Mouse (Mus musculus) lung, embryonic 14.5 days (tissue): Measurements from ENCODE around the gene Gm7247. TPM values are rescaled to one million over a fixed set of nuclear protein-coding genes. Genes with fewer than 3 reads are reported as not detected.
"Not testable (repeated sequence)": the region's sequence is repeated elsewhere in the genome, so short reads cannot be mapped to it uniquely, and the experiment has no call there.

Experiments used
- ATAC-seq: fragments of 200-750 bp; cut with Nextera tagmentation; 2 replicates; pipeline ENCODE4 v1.8.0; 2017; ENCODE audit warnings: mild to moderate bottlenecking, moderate TSS enrichment, moderate library complexity; ENCODE audit not compliant: insufficient read depth
- DNase-seq: peaks from one replicate; pipeline ENCODE4 v3.0.0-alpha.2; 2015
- H3K27ac ChIP-seq: fragments of 300-500 bp; sonication (generic); 2 replicates; pipeline ENCODE4 v1.5.1; 2014; ENCODE audit warnings: low read depth, mild to moderate bottlenecking, moderate library complexity
- H3K27me3 ChIP-seq: fragments of 300-500 bp; sonication (generic); 2 replicates; pipeline ENCODE4 v1.6.1; 2014; ENCODE audit warnings: low read length, control low read depth; ENCODE audit not compliant: insufficient read depth
- H3K36me3 ChIP-seq: fragments of 300-500 bp; sonication (generic); 2 replicates; pipeline ENCODE4 v1.6.1; 2014; ENCODE audit warnings: control low read depth; ENCODE audit not compliant: insufficient read depth
- H3K4me1 ChIP-seq: fragments of 300-500 bp; sonication (generic); 2 replicates; pipeline ENCODE4 v1.6.1; 2014; ENCODE audit warnings: antibody characterized with exemption, control low read depth; ENCODE audit not compliant: insufficient read depth
- H3K4me2 ChIP-seq: fragments of 300-500 bp; sonication (generic); 2 replicates; pipeline ENCODE4 v1.6.1; 2014; ENCODE audit warnings: mild to moderate bottlenecking
- H3K4me3 ChIP-seq: fragments of 300-500 bp; sonication (generic); 2 replicates; pipeline ENCODE4 v1.5.1; 2014; ENCODE audit warnings: low read depth, low read length
- H3K9ac ChIP-seq: fragments of 300-500 bp; sonication (generic); 2 replicates; pipeline ENCODE4 v1.6.1; 2014
- H3K9me3 ChIP-seq: fragments of 300-500 bp; sonication (generic); 2 replicates; pipeline ENCODE4 v1.6.1; 2016; ENCODE audit warnings: low read depth, low read length, control low read depth
- CTCF ChIP-seq: IDR thresholded peaks from 2 replicates; pipeline ENCODE4 v1.5.1; 2016; ENCODE audit warnings: antibody characterized with exemption, low read depth
- WGBS: fragments of 180-500 bp; shearing (Covaris S2); extraction: QIAGEN DNeasy Blood & Tissue Kit; methylation state at CpG from one replicate; pipeline ENCODE4 v1.1.7; 2014; 5-methylcytosine and 5-hydroxymethylcytosine counted together
- polyA plus RNA-seq: library from polyadenylated mRNA; unstranded; fragments of >200 nt; fragmentation: Nextera tagmentation; extraction: Ambion mirVana; gene quantifications from 2 replicates; pipeline ENCODE4 v1.2.1, GENCODE M21; 2014

The Gm7247 gene
- polyA plus RNA-seq, 1 experiment from 2014 or later, result not detected

GRCm38 (mm10) chr14:51387768-51388167 lies 26.2 kb downstream of the Gm7247 start:
- Histone ChIP-seq H3K36me3 (no peaks in the 10 kb centered on the region), H3K4me1 (no peaks in the 10 kb centered on the region), H3K9ac (no peak overlapping the region), H3K27ac (no peak overlapping the region), H3K27me3 (no peaks in the 10 kb centered on the region), H3K9me3 (0 out of 2 replicates have a peak, but pooled peaks cover 4% of the 10 kb centered on the region), H3K4me2 (no peak overlapping the region), H3K4me3 (no peak overlapping the region)
- no peak for ATAC-seq
- DNase-seq, result no peak
- no peak for TF ChIP-seq CTCF
- WGBS, result 96% methylated on average over 8 of the region's 8 CpGs

GRCm38 (mm10) chr14:51388222-51388621 lies 26.7 kb downstream of the Gm7247 start:
- WGBS, result 93% methylated on average over 9 of the region's 9 CpGs
- no peak overlapping the region for H3K27ac ChIP-seq
- ATAC-seq, result no peak
- no peak for DNase-seq
- no peaks in the 10 kb centered on the region for H3K27me3 ChIP-seq
- H3K4me3 ChIP-seq, result no peak overlapping the region
- H3K4me1 ChIP-seq, result no peaks in the 10 kb centered on the region
- no peak overlapping the region for H3K9ac ChIP-seq
- no peaks in the 10 kb centered on the region for H3K36me3 ChIP-seq
- no peak for TF ChIP-seq CTCF
- H3K9me3 ChIP-seq, result 0 out of 2 replicates have a peak, but pooled peaks cover under 1% of the 10 kb centered on the region
- no peak overlapping the region for H3K4me2 ChIP-seq

- WGBS, result 87% methylated on average over 1 of the region's 1 CpGs
- Histone ChIP-seq H3K9me3 (no peaks in the 10 kb centered on the region), H3K9ac (no peak within 1 kb of the TSS), H3K36me3 (no peaks in the 10 kb centered on the region), H3K27ac (no peak within 1 kb of the TSS), H3K4me1 (no peaks in the 10 kb centered on the region), H3K4me2 (no peak within 1 kb of the TSS), H3K27me3 (no peaks in the 10 kb centered on the region), H3K4me3 (no peak within 1 kb of the TSS)
- ATAC-seq, result no peak
- no peak for DNase-seq
- TF ChIP-seq CTCF, result no peak
These were observed 49.0 kb downstream of the Gm7247 start, which contains the start of gene Vmn2r88 for GRCm38 (mm10) chr14:51410520-51410919. Vmn2r88 (plus strand) TSS chr14:51410820.

- no peak overlapping the region for H3K4me3 ChIP-seq
- H3K4me1 ChIP-seq, result no peaks in the 10 kb centered on the region
- H3K9ac ChIP-seq, result no peak overlapping the region
- no peaks in the 10 kb centered on the region for H3K9me3 ChIP-seq
- no peak overlapping the region for H3K27ac ChIP-seq
- 50% methylated on average over 2 of the region's 2 CpGs for WGBS
- DNase-seq (no peak), ATAC-seq (no peak)
- H3K36me3 ChIP-seq, result no peaks in the 10 kb centered on the region
- H3K27me3 ChIP-seq, result no peaks in the 10 kb centered on the region
- TF ChIP-seq CTCF, result no peak
- no peak overlapping the region for H3K4me2 ChIP-seq
These were observed 62.3 kb downstream of the Gm7247 start for GRCm38 (mm10) chr14:51423885-51424284.

GRCm38 (mm10) chr14:51430138-51430537 lies 68.6 kb downstream of the Gm7247 start:
- H3K4me2 ChIP-seq, DNase-seq, H3K36me3 ChIP-seq, ATAC-seq, H3K27me3 ChIP-seq, H3K4me3 ChIP-seq, H3K9ac ChIP-seq, H3K27ac ChIP-seq, H3K4me1 ChIP-seq, H3K9me3 ChIP-seq: not testable (repeated sequence)

- DNase-seq, result no peak
- H3K4me1 ChIP-seq, result no peaks in the 10 kb centered on the region
- TF ChIP-seq CTCF, result no peak
- H3K36me3 ChIP-seq, result no peaks in the 10 kb centered on the region
- H3K27ac ChIP-seq, result no peak overlapping the region
- 90% methylated on average over 16 of the region's 16 CpGs for WGBS
- ATAC-seq, result no peak
- H3K4me3 ChIP-seq, result no peak overlapping the region
- H3K27me3 ChIP-seq, result no peaks in the 10 kb centered on the region
- no peak overlapping the region for H3K4me2 ChIP-seq
- 0 out of 2 replicates have a peak, but pooled peaks cover 3% of the 10 kb centered on the region for H3K9me3 ChIP-seq
- no peak overlapping the region for H3K9ac ChIP-seq
These were observed 73.0 kb downstream of the Gm7247 start for GRCm38 (mm10) chr14:51434546-51434945.

- Histone ChIP-seq H3K4me1 (no peaks in the 10 kb centered on the region), H3K4me3 (no peak overlapping the region), H3K4me2 (no peak overlapping the region), H3K9me3 (0 out of 2 replicates have a peak, but pooled peaks cover 3% of the 10 kb centered on the region), H3K27me3 (no peaks in the 10 kb centered on the region), H3K36me3 (no peaks in the 10 kb centered on the region), H3K9ac (no peak overlapping the region), H3K27ac (no peak overlapping the region)
- 95% methylated on average over 26 of the region's 26 CpGs for WGBS
- no peak for DNase-seq
- no peak for TF ChIP-seq CTCF
- no peak for ATAC-seq
These were observed 73.5 kb downstream of the Gm7247 start for GRCm38 (mm10) chr14:51435020-51435419.

- Histone ChIP-seq H3K4me3 (no peak overlapping the region), H3K9me3 (0 out of 2 replicates have a peak, but pooled peaks cover 3% of the 10 kb centered on the region), H3K4me1 (no peaks in the 10 kb centered on the region), H3K27me3 (no peaks in the 10 kb centered on the region), H3K9ac (no peak overlapping the region), H3K27ac (no peak overlapping the region), H3K36me3 (no peaks in the 10 kb centered on the region), H3K4me2 (no peak overlapping the region)
- ATAC-seq, result no peak
- WGBS, result 89% methylated on average over 4 of the region's 4 CpGs
- no peak for TF ChIP-seq CTCF
- DNase-seq, result no peak
These were observed 77.4 kb downstream of the Gm7247 start for GRCm38 (mm10) chr14:51438955-51439354.

GRCm38 (mm10) chr14:51451557-51451956 lies 90.0 kb downstream of the Gm7247 start, which contains the start of gene Vmn2r89:
Vmn2r89 (plus strand) TSS chr14:51451857.
- WGBS, result 64% methylated on average over 2 of the region's 2 CpGs
- not testable (repeated sequence) for DNase-seq, H3K9me3 ChIP-seq, H3K27ac ChIP-seq, H3K4me1 ChIP-seq, H3K4me3 ChIP-seq, H3K4me2 ChIP-seq, H3K9ac ChIP-seq, H3K27me3 ChIP-seq, ATAC-seq, H3K36me3 ChIP-seq
